Mouse (Mus musculus) stomach, postnatal 0 days (tissue): ENCODE measurements at regions not wholly inside any gene's neighbourhood (a gene's known extent, or its start where the extent isn't known, plus 50 kb on each side); places are given as distances from the start of the nearest gene placed in this dataset.

Experiments used
- ATAC-seq: fragments of 200-750 bp; cut with Nextera tagmentation; 2 replicates; pipeline ENCODE4 v1.8.0; 2017; ENCODE audit not compliant: low FRiP score, low TSS enrichment
- DNase-seq: peaks from one replicate; pipeline ENCODE4 v3.0.0-alpha.2; 2016; ENCODE audit warnings: low spot score
- H3K27ac ChIP-seq: fragments of 300-500 bp; sonication (generic); replicated peaks from 2 replicates; pipeline ENCODE4 v1.5.1; 2014; ENCODE audit warnings: mild to moderate bottlenecking, control low read depth
- H3K27me3 ChIP-seq: fragments of 300-500 bp; sonication (generic); 2 replicates; pipeline ENCODE4 v1.6.1; 2014; ENCODE audit warnings: low read length; ENCODE audit not compliant: control insufficient read depth, insufficient read depth
- H3K36me3 ChIP-seq: fragments of 300-500 bp; sonication (generic); 2 replicates; pipeline ENCODE4 v1.6.1; 2014; ENCODE audit warnings: low read length, mixed read lengths; ENCODE audit not compliant: control insufficient read depth, insufficient read depth
- H3K4me1 ChIP-seq: fragments of 300-500 bp; sonication (generic); replicated peaks from 2 replicates; pipeline ENCODE4 v1.6.1; 2014; ENCODE audit warnings: antibody characterized with exemption; ENCODE audit not compliant: control insufficient read depth, insufficient read depth
- H3K4me2 ChIP-seq: fragments of 300-500 bp; sonication (generic); replicated peaks from 2 replicates; pipeline ENCODE4 v1.6.1; 2014; ENCODE audit warnings: low read depth, mild to moderate bottlenecking, control low read depth, moderate library complexity
- H3K4me3 ChIP-seq: fragments of 300-500 bp; sonication (generic); 2 replicates; pipeline ENCODE4 v1.5.1; 2014; ENCODE audit warnings: low read depth, low read length, control low read depth
- H3K9ac ChIP-seq: fragments of 300-500 bp; sonication (generic); 2 replicates; pipeline ENCODE4 v1.6.1; 2014; ENCODE audit warnings: mild to moderate bottlenecking, low read length, control low read depth, mixed read lengths
- H3K9me3 ChIP-seq: fragments of 300-500 bp; sonication (generic); 2 replicates; pipeline ENCODE4 v1.6.1; 2016; ENCODE audit warnings: low read length; ENCODE audit not compliant: control insufficient read depth
- CTCF ChIP-seq: IDR thresholded peaks from 2 replicates; pipeline ENCODE4 v1.5.1; 2016; ENCODE audit warnings: antibody characterized with exemption, low read depth, mild to moderate bottlenecking, moderate library complexity
- EP300 ChIP-seq: optimal IDR thresholded peaks from 2 replicates; pipeline ENCODE3; 2016; ENCODE audit warnings: antibody characterized with exemption
- WGBS: fragments of 180-500 bp; shearing (Covaris S2); extraction: QIAGEN DNeasy Blood & Tissue Kit; methylation state at CpG from one replicate; pipeline ENCODE4 v1.1.7; 2014; 5-methylcytosine and 5-hydroxymethylcytosine counted together

- no peaks in the 10 kb centered on the region for H3K4me1 ChIP-seq
- H3K27ac ChIP-seq = no peak overlapping the region
- H3K36me3 ChIP-seq = no peaks in the 10 kb centered on the region
- no peak for DNase-seq
- H3K9ac ChIP-seq = no peak overlapping the region
- H3K27me3 ChIP-seq = no peaks in the 10 kb centered on the region
- H3K9me3 ChIP-seq = no peaks in the 10 kb centered on the region
- ATAC-seq = no peak
- no peak overlapping the region for H3K4me2 ChIP-seq
- 86% methylated on average over 6 of the region's 6 CpGs for WGBS
- no peak overlapping the region for H3K4me3 ChIP-seq
- TF ChIP-seq EP300 (no peak), CTCF (no peak)
Observed at GRCm38 (mm10) chr3:35260936-35261335, 493.0 kb upstream of the Atp11b start.

DNA sequence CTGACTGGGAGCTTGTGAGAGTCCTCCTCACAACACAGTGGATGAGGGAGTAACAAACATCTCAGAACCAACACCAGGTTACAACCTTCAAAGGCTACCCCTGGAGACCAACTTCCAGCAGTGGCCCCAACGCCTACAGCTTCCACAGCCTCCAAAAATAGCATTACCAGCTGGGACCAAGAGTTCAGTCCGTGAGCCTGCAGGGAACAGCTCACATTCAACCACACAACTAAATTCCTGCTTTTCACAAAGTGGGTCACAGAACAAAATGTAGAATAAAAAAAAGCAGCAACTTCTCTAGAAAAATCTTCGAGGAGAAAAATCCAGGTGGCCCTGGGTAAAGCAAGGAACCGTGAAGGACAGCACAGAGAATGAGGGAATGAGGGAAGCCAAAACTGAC lies 485.0 kb upstream of the Atp11b start:
- WGBS = 53% methylated on average over 4 of the region's 4 CpGs
- Histone ChIP-seq H3K27ac (no peak overlapping the region), H3K4me2 (no peak overlapping the region), H3K27me3 (no peaks in the 10 kb centered on the region), H3K9ac (no peak overlapping the region), H3K4me1 (no peaks in the 10 kb centered on the region), H3K4me3 (no peak overlapping the region), H3K9me3 (no peaks in the 10 kb centered on the region), H3K36me3 (no peaks in the 10 kb centered on the region)
- no peak for ATAC-seq
- TF ChIP-seq CTCF (no peak), EP300 (no peak)
- DNase-seq = no peak

- Histone ChIP-seq H3K9ac (no peak overlapping the region), H3K4me3 (no peak overlapping the region), H3K27me3 (no peaks in the 10 kb centered on the region), H3K27ac (no peak overlapping the region), H3K4me2 (no peak overlapping the region), H3K4me1 (no peaks in the 10 kb centered on the region), H3K9me3 (no peaks in the 10 kb centered on the region), H3K36me3 (no peaks in the 10 kb centered on the region)
- no peak for ATAC-seq
- DNase-seq = no peak
- TF ChIP-seq EP300 (no peak), CTCF (no peak)
- WGBS = 64% methylated on average over 7 of the region's 7 CpGs
Observed at GRCm38 (mm10) chr3:35269977-35270880, 483.7 kb upstream of the Atp11b start.

DNA sequence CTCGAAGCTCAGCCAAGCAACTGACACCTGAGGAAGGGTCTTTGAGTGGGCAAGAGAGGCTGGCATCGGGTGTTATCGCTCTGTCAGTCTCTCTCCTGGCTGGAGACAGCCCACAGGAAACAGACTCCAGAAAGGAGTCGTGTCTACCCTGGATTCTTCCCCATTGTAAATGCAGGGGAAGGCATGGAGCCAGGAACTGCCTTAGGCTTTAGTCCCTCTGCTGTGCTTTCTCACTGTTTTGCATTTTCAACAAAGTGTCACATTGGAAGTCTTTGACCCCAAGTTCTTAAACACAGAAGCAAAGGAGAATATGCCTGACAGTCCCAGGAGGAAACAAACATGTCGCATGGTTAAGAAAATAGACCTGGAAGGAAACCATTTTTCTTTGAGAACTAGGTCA lies 480.4 kb upstream of the Atp11b start:
- ATAC-seq = no peak
- TF ChIP-seq EP300 (no peak), CTCF (no peak)
- Histone ChIP-seq H3K36me3 (no peaks in the 10 kb centered on the region), H3K4me1 (no peaks in the 10 kb centered on the region), H3K9me3 (no peaks in the 10 kb centered on the region), H3K9ac (no peak overlapping the region), H3K27me3 (no peaks in the 10 kb centered on the region), H3K4me2 (no peak overlapping the region), H3K27ac (no peak overlapping the region), H3K4me3 (no peak overlapping the region)
- no peak for DNase-seq
- 51% methylated on average over 5 of the region's 5 CpGs for WGBS

DNA sequence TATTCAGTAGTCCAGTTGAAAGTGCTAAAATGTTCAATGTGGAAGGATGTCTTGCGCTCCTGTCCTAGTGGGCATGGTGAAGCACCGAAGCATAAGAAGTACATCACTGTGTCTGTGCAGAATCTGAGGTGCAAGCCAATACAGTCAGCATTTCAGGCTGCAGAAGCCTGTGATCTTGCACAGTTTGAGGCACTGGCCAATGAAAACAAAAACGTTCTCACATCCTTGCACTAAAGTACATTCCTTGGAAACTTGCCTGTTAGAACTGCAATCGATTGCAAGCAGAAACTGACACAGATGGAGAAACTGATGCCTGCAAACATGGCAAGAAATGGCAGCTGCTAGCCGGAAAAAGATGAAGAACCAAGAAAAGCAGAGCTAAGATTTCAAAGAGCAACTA lies 472.9 kb upstream of the Atp11b start:
- Histone ChIP-seq H3K4me3 (no peak overlapping the region), H3K27ac (no peak overlapping the region), H3K9ac (no peak overlapping the region), H3K4me2 (no peak overlapping the region), H3K36me3 (no peaks in the 10 kb centered on the region), H3K27me3 (no peaks in the 10 kb centered on the region), H3K4me1 (no peaks in the 10 kb centered on the region), H3K9me3 (no peaks in the 10 kb centered on the region)
- no peak for DNase-seq
- ATAC-seq = no peak
- TF ChIP-seq CTCF = no peak
- no peak for TF ChIP-seq EP300
- 62% methylated on average over 5 of the region's 5 CpGs for WGBS

DNA sequence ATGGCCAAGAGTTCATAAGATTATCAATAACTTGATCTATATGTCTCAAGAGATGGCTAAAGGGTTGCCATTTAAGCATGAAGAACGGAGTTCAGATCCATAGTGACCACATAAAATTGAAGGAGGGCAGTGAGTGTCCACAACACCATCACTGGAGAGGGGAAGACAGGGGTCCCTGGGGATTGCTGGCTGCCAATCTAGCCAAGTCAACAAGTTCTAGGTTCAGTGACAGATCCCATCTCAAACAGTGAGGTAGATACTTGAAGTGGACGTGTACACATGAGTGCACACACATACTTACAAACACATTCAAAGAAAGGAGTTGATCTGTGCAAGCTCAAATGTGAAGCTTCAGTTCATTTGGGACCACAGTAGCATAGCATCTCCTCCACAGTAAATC lies 471.8 kb upstream of the Atp11b start:
- WGBS = 87% methylated on average over 2 of the region's 2 CpGs

More for the DNA sequence above, 471.8 kb upstream of the Atp11b start:
- no peaks in the 10 kb centered on the region for H3K9me3 ChIP-seq
- H3K27ac ChIP-seq = no peak overlapping the region
- H3K4me3 ChIP-seq = no peak overlapping the region
- no peaks in the 10 kb centered on the region for H3K36me3 ChIP-seq
- no peak overlapping the region for H3K9ac ChIP-seq
- no peak for TF ChIP-seq EP300
- H3K4me1 ChIP-seq = no peaks in the 10 kb centered on the region
- no peaks in the 10 kb centered on the region for H3K27me3 ChIP-seq
- DNase-seq (no peak), ATAC-seq (no peak)
- H3K4me2 ChIP-seq = no peak overlapping the region
